Mouse (Mus musculus) spleen, postnatal 36 days (tissue): ENCODE data around the gene Bricd5.

ENCODE experiments used
- DNase-seq, 2 experiments: peaks; one replicate each; pipeline ENCODE4 v3.0.0; 2022; ENCODE audit warnings: low spot score in 2 of 2, mixed read lengths in 1 of 2

Bricd5 gene

GRCm38 (mm10) chr17:24462932-24463331 lies 10.8 kb upstream of the Bricd5 start:
- DNase-seq: no peak

GRCm38 (mm10) chr17:24463374-24464133 lies 10.1 kb upstream of the Bricd5 start:
- no peak for DNase-seq

GRCm38 (mm10) chr17:24468636-24469246 lies 4.9 kb upstream of the Bricd5 start:
- no peak for DNase-seq

GRCm38 (mm10) chr17:24469336-24469909 lies 4.3 kb upstream of the Bricd5 start:
- DNase-seq: no peak

- peak; percentile 98 for DNase-seq
Measured at GRCm38 (mm10) chr17:24469910-24470602, 3.6 kb upstream of the Bricd5 start, which contains the start of the genes E4f1 and Pgp. TSS of gene E4f1 (minus strand) at chr17:24470313. TSS of gene Pgp (plus strand) at chr17:24470392.

- DNase-seq: peak in 1 of 2 experiments; percentile 31
Measured at GRCm38 (mm10) chr17:24470701-24471527, 2.8 kb upstream of the Bricd5 start.

GRCm38 (mm10) chr17:24472512-24472911 lies 1.2 kb upstream of the Bricd5 start:
- DNase-seq: no peak

GRCm38 (mm10) chr17:24474557-24474956 lies 873 bp downstream of the Bricd5 start:
- no peak for DNase-seq

- DNase-seq: no peak
Measured at GRCm38 (mm10) chr17:24475586-24475985, 1.9 kb downstream of the Bricd5 start.

GRCm38 (mm10) chr17:24476022-24476776 lies 2.5 kb downstream of the Bricd5 start:
- no peak for DNase-seq

- no peak for DNase-seq
Measured at GRCm38 (mm10) chr17:24477053-24477984, 3.6 kb downstream of the Bricd5 start.

GRCm38 (mm10) chr17:24477985-24478600 lies 4.4 kb downstream of the Bricd5 start:
- no peak for DNase-seq

GRCm38 (mm10) chr17:24478663-24479380 lies 5.1 kb downstream of the Bricd5 start, which contains the start of gene Mlst8:
TSS of gene Mlst8 (minus strand) at chr17:24479078.
- peak; percentile 94 to 96 for DNase-seq

- no peak for DNase-seq
Measured at GRCm38 (mm10) chr17:24479431-24479830, 5.7 kb downstream of the Bricd5 start.

GRCm38 (mm10) chr17:24480201-24480826 lies 6.6 kb downstream of the Bricd5 start:
- DNase-seq: no peak

- DNase-seq: no peak
Measured at GRCm38 (mm10) chr17:24481027-24481815, 7.5 kb downstream of the Bricd5 start.

GRCm38 (mm10) chr17:24483495-24483894 lies 9.8 kb downstream of the Bricd5 start:
- no peak for DNase-seq
